Mouse (Mus musculus) left cerebral cortex, postnatal 10 days (tissue): ENCODE data around the gene Slc26a10. TPM values are rescaled to one million over a fixed set of nuclear protein-coding genes. Genes with fewer than 3 reads are reported as not detected.
"Not testable (repeated sequence)": the region's sequence is repeated elsewhere in the genome, so short reads cannot be mapped to it uniquely, and the experiment has no call there.

Source experiments
- DNase-seq, 2 experiments: peaks; one replicate each; pipeline ENCODE4 v3.0.0; 2021 to 2022; ENCODE audit warnings: low spot score in 2 of 2, mixed read lengths in 1 of 2; ENCODE audit errors: extremely low spot score in 1 of 2
- intact Hi-C: fragments of 180-260 bp; cut with DNase I; formaldehyde crosslinking; loops from one replicate; pipeline ENCODE4 v1.15.1; 2025
- total RNA-seq, 2 experiments: library from RNA; stranded (reverse); gene quantifications; 2 replicates each; pipeline ENCODE4 v1.2.3; 2021

Gene Slc26a10
- total RNA-seq, 2 experiments from 2014 or later = 1.0 to 1.2 TPM

DNA sequence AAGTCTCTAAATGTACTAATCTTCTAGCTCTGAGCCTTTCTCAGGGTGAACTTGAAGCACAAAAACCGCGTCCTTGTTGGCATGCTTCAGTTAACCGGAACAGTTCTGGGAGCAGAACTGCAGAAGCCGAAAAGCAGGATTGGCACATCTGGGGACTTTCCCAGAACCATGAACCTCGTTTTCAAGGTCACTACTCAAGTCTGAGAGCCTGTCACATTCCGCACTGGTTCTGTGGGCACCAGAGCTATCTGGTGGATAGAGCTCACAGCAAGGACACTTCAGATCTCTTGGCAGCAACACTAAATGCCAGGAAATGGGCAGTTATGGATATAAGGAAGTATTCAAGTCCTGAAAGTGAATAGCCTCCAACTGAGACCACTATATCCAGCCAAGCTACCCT, 33.3 kb downstream of the Slc26a10 start:
- no peak for DNase-seq
- intact Hi-C loops = no loop called here

DNA sequence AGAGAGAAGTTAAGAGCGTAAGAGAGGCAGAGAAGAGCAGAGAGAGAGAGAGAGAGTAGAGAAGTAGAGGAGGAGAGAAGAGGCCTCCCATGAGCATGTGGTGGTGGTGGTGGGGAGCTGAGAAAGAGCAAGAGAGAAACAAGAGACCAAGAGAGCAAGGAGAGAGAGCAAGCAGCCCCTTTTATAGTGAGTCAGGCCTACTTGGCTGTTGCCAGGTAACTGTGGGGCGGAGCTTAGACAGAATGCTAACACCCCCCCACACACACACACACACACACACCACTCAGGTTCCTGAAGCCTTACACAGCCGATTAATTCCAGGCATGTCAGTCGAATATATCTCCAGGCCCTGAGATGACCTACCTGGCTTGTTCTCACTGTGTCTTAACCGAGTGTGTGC, 35.1 kb downstream of the Slc26a10 start:
- intact Hi-C loops = no loop called here
- DNase-seq = no peak

DNA sequence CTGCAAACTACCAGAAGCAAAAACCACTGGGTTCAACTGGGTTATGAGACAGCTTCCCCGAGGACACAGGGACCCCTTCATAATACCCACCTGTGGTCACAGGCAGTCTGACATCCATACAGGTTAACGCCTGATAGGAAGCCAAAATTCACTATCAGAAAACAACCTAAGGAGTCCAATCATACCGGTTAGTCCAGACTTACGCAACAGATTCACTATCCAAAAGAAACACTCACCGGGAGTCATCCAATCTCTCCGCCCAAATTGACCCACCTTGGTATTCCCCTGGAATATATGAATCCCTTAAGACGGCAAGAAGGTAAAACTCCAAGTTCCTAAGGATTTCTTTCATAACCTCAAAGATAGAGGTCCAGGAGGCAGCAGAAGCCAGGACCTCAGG, 35.9 kb downstream of the Slc26a10 start:
- intact Hi-C loops = no loop called here
- no peak for DNase-seq

DNA sequence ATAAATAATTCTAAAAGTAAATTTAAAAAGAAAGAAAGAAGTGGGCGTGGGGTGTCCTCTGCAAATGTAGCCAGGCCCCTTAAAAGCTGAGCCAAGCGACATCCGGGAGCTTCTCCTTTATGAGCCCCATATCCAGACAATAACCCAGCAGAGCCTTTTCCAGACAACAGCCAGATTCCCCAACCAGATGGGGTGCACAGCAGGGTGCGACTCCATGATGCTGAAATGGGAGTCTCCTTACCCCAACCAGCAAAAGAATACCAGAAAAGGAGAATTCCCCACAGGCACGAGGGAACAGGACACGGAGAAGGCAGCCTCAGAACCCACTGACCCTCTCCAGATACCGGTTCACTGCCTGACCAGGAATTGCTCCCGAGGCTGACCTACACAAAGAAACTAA, 37.2 kb downstream of the Slc26a10 start:
- intact Hi-C loops = no loop called here
- no peak for DNase-seq

DNA sequence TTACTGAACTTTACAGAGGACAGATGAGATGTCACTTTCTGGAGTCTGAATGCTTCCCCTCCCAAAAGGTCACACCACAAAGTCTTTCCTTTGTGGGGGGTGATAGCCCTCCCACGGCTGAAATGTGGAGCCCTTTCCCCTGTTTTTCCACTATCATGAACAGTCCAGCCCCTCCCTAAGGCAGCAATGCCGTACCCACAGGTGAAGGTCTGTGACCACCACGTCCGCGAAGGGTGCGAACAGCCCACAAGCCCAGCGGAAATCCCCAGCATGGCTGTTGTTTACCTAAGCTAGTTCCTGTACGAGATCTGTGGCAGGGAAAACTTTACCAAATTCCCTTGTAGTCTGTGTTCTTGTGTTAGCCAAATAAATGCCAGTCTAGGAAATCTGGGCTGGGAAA, 38.9 kb downstream of the Slc26a10 start:
- intact Hi-C loops = no loop called here
- no peak for DNase-seq

DNA sequence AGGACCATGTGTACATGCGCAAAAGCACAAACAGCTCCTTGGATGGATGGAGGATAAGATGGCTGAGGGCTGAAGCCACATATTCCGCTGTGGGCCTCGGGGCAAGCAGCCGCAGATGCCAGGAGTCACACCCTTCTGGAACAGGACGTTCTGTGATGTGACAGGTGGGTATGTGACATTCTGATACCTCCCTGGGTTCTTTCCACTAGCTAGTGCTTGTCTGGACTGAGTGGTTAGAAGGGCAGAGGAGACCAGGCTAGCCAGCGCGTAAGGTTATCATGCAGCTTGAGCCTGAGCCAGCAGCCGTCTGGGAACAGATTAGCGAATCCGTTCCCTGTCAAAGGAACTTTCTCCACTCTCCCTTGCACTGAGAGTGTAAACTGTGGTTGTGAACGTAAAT, 39.5 kb downstream of the Slc26a10 start:
- DNase-seq = no peak
- intact Hi-C loops = no loop called here

DNA sequence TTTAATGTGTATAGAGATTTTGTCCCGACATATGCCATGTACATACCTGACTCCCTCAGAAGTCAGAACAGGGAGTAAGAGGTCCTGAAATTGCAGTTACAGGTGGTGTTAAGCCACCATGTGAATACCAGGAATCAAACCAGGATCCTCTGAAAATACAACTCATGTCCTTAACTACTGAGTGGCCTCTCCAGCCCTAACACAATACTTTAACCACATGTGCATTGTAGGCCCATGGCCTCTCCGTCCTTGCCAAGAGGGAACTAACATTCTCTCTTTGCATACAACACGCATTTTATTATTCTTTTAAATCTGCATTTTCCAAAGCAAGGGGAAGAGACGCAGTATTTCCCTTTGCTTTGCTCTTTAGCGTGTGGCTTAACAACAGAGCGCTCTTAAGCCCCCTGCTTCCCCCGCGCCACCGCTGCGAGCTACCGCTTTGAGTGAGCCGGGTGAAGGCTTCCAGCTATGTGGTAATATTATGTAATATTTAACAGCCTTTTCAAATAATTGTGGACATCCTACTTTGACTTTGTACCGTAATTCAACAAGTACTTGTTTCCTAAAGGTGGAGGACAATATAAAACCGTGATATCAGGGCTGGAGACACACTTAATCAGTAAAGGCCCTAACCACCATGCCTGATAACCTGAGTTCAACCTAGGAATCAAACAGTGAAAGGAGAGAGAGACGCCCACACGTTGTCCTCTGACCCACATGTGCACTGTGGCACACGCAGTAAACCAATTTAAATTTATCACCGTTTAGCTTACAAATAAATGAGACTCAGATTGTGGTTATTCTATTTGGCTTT, 41.9 kb downstream of the Slc26a10 start:
- DNase-seq = no peak

DNA sequence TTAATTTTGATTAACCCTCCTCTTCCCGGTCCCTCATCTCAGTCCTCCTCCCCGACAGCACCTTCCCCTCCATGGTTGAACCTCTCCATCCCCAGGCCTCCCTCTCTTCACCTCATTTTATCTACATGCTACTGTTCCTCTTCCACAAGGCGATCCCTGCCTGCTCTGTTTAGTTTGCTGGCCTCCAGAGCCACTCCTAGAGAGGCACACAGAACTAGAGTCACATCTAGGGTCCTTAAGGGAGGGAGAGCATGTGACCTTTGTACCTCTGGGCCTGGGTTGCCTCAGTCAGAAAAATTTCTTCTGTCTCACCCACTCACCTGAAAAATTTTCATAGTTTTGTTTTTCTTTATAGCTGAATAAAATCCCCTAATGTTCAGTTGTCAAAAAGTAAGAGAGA, 42.5 kb downstream of the Slc26a10 start:
- DNase-seq = no peak
- intact Hi-C loops = no loop called here

More for the DNA sequence above, 41.9 kb downstream of the Slc26a10 start:
- intact Hi-C loops = no loop called here

DNA sequence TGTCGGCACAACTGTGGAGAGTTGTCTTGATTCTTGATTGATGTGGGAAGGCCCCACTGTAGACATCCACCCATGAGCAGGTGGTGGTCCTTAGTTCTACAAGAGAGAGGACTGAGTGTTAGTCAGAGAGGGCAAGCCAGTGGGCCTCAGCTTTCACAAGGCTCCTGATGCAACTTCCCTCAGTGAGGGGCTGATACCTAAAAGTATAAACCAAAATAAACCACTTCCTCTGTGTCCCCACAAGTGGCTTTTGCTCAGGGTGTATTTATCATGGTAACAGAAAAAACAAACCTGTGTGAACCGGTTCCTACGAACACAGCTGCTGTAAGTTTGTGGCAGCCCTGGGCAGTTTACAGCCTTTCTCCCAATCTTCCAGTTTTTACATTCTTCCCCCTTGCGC, 43.9 kb downstream of the Slc26a10 start:
- intact Hi-C loops = no loop called here
- DNase-seq = no peak

DNA sequence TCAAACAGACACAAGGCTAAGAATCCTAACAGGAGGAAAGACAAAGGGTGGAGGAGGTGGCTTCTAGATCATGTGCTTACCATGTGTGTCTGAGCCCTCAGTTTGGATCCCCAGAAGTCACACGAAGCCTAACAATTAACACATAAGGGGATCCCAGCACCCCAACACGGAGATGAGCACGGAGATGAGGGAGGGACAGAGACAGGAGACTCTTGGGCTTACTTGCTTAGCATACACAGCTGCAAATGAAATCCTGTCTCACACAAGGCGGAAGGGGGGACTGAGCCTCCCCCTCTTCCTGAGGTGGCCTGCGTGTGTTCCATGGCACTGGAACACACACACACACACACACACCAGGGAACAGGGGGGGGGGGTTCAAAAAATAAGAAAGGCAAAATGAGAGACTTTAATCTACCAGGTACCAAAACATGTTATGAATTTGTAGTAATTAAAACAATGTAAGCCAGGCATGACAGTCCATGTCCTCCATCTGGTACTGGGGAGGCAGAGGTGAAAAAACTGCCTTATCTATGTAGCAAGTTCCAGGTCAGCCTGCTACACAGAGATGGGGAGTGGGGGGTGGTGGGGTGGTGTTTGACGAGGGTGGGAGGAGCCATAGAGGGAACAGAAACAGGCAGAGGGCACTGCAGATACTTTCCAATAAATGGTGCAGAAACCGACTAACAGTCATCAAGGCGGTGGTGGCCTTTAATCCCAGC, 45.2 kb downstream of the Slc26a10 start:
- intact Hi-C loops = no loop called here
- DNase-seq = no peak

DNA sequence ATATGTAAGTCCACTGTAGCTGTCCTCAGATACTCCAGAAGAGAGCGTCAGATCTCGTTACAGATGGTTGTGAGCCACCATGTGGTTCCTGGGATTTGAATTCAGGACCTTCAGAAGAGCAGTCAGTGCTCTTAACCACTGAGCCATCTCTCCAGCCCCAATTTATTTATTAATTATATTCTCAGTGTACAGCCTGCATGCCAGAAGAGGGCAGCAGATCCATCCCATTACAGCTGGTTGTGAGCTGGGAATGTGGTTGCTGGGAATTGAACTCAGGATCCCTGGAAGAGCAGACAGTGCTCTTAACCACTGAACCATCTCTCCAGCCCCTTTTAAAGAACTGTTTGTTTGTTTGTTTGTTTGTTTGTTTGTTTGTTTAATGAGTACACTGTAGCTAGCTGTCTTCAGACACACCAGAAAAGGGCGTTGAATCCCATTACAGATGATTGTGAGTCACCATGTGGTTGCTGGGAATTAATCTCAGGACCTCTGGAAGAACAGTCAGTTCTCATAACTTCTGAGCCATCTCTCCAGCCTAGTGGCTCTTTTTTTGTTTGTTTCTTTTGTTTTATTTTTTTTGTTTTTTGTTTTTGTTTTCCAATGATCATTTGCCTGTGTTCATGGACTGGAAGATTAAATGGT, 45.9 kb downstream of the Slc26a10 start:
- intact Hi-C loops, DNase-seq: not testable (repeated sequence)

DNA sequence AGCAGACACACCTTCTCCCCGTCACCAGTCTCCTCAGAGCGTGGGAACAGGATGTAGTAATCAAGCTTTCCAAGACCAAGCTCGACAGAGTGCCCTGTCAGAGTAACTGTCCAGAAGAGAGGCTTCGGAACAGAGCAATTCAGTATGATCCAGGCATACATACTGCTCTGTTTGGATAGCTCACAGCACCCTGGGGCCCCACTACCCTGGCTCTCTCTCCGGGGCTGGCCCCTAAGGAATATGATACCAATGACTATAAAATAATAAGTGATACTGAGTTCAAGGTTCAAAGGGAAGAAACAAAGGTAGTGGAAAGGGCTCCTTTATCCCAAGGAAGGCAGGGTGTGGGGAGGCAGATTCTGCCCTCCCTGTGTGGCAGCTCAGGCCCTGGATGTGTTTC, 48.0 kb downstream of the Slc26a10 start:
- no peak for DNase-seq
- intact Hi-C loops = no loop called here

DNA sequence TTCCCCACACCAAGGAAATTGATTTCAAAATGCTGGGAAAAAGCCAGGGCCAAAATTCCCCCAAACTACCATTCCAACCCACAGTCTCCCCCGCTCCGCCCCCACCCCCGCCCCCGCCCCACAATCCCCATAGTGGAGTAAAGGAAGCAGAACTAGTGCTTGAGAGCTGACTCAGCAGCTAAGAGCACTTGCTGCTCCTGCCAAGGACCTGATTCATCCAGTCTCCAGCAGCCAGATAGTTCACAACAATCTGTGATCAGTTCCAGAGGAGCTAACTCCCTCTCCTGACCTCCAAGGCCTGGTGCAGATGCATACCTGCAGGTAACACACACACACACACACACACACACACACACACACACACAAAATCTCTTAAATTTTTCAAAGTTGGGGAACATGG, 51.0 kb downstream of the Slc26a10 start:
- DNase-seq = no peak
- intact Hi-C loops = no loop called here

DNA sequence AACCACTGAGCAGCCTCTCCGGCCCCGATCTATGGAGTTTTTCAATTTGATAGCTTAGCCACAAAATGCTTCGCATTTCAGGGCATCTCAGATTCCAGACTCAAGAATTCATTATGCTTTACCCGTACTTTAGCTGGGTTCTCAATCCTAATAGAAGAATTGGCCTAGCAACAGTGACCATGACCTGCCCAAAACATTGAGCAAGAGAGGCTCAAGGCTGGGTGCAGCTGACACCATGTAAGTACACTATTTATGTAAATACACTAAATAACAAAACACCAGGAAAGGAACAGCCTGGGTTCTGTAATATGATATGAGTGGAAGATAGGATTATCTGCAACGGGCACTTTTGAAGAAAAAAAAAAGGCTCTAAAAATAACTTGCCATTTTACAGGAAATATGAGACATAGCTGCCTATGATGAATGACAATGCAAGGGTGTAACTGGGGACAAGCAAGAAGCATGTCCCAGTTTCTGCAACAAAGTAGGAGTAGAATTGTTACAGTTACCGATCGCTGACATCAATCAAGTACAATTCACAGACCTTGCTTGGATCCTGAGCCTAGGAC, 52.6 kb downstream of the Slc26a10 start:
- DNase-seq = no peak
- intact Hi-C loops = no loop called here

DNA sequence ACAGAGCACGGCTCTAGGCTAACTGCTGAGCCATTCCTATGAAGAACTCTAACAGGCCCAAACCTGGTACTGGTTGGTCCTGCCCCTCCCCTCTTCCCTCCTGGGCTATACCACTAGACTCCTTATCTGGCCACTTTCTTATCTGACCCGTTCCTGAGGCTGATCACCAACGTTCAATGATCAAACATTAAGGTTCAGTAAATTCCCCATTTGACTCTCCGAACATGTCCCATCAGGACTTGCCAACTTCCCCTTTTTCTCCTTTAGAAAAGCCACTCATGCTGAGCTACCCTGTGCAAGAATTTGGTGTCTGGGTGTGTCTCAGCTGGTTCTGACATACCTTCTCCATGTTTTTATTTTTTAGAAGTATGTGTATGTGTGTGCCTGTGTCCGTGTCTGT, 53.9 kb downstream of the Slc26a10 start:
- DNase-seq = no peak
- intact Hi-C loops = no loop called here

DNA sequence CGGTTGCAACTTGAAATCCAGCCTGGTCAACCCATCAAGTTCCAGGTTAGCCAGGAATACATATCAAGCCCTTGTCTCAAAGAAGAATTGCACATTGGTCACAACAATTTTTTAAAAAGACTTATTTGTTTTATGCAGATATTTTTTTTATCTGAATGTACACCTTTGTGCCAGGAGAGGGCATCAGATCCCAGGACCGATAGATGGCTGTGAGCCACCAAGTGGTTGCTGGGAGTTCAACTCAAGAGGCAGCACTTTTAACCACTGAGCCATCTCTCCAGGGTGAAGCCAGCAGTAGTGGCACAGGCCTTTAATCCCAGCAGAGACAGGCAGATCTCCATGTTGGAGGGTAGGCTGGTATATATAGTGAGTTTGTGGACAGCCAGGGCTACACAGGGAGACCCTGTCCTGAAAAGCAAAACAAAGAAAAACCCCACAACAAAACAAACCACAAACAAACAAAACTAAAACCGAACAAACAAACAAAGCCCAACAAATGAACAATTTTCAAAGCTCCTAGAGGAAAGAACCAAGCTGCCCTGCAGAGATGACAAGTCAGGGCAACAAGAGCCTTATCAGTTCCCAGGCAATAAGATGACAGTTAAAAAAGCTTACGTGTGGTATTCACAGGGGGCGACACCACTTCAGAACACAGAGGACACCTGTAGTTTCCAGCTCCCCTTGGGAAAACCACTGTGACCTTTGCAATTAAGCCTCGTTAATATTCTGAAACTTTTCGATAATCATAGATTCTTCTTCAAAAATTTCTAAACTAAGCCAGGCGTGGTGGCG, 55.0 kb downstream of the Slc26a10 start:
- intact Hi-C loops = no loop called here
- DNase-seq = peak in 1 of 2 experiments; percentile 52

DNA sequence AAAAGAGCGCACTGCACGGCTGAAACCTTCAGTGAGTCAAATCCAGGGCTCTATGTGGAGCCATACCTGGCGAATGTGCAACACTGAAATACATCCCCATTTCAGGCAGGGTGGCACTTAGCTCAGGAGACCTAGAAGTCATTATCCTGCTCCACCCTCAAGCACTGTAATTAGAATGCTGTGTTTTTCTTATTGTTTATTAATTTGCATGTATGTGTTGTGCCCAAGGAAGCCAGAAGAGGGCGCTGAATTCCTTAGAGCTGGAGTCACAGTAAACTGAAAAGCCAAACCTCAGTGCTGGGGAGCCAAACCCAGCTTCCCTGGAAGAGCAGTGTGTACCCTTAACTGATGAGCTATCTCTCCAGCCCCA, 57.0 kb downstream of the Slc26a10 start:
- intact Hi-C loops = loop anchor here (2.0 kb wide), 1 partner anchor 41 kb away; the partner anchor contains the start of gene B4galnt1

DNA sequence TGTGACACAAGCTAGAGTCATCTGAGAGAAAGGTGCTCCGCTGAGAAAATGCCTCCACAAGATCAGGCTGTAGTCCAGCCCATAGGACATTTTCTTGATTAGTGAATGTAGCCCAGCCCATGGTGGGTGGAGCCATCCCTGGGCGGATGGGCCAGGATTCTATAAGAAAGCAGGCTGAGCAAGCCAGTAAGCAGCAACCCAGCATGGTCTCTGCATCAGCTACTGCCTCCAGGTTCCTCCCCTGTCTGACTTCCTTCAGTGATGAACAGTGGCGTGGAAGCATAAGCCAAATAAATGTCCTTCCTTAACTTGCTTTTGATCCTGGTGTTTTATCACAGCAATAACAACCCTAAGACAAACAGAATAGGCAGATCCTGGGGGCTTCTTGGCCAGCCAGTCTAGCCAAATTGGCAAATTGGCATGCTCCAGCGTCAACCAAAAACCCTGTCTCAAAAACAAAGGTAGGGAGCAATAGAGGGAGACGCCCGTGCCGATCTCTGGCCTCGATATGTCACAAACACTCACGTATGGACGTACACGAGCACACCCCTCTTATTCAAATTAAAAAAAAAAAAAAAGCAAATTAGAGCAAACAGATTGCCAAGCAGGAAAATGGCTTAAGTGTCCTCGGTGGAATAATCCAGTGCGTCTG, 57.5 kb downstream of the Slc26a10 start:
- intact Hi-C loops = loop anchor here (2.0 kb wide), 1 partner anchor 42 kb away; the partner anchor contains the start of gene B4galnt1
- DNase-seq = no peak

More for the DNA sequence above, 57.0 kb downstream of the Slc26a10 start:
- peak; percentile 67 to 75 for DNase-seq
